Mouse (Mus musculus) midbrain, embryonic 11.5 days (tissue): ENCODE data around the gene Rtn2. TPM values are rescaled to one million over a fixed set of nuclear protein-coding genes. Genes with fewer than 3 reads are reported as not detected.

Experiments
- ATAC-seq: fragments of 200-750 bp; cut with Nextera tagmentation; 2 replicates; pipeline ENCODE4 v1.8.0; 2017; ENCODE audit warnings: moderate TSS enrichment, moderate library complexity; ENCODE audit not compliant: low FRiP score
- DNase-seq: peaks from one replicate; pipeline ENCODE4 v3.0.0; 2015; ENCODE audit warnings: low spot score; ENCODE audit errors: missing footprints
- H3K27ac ChIP-seq: fragments of 300-500 bp; sonication (generic); 2 replicates; pipeline ENCODE4 v1.5.1; 2014; ENCODE audit warnings: low read depth, low read length
- H3K27me3 ChIP-seq: fragments of 300-500 bp; sonication (generic); 2 replicates; pipeline ENCODE4 v1.6.1; 2014; ENCODE audit warnings: mild to moderate bottlenecking, low read length, moderate library complexity, mixed read lengths; ENCODE audit not compliant: control insufficient read depth, insufficient read depth
- H3K36me3 ChIP-seq: fragments of 300-500 bp; sonication (generic); 2 replicates; pipeline ENCODE4 v1.6.1; 2014; ENCODE audit warnings: mild to moderate bottlenecking, low read length, moderate library complexity, mixed read lengths; ENCODE audit not compliant: control insufficient read depth, insufficient read depth
- H3K4me1 ChIP-seq: fragments of 300-500 bp; sonication (generic); 2 replicates; pipeline ENCODE4 v1.6.1; 2014; ENCODE audit warnings: low read length; ENCODE audit not compliant: control insufficient read depth, insufficient read depth
- H3K4me2 ChIP-seq: fragments of 300-500 bp; sonication (generic); 2 replicates; pipeline ENCODE4 v1.6.1; 2014; ENCODE audit warnings: mild to moderate bottlenecking, moderate library complexity
- H3K4me3 ChIP-seq: fragments of 300-500 bp; sonication (generic); 2 replicates; pipeline ENCODE4 v1.5.1; 2014; ENCODE audit warnings: low read depth, low read length
- H3K9ac ChIP-seq: fragments of 300-500 bp; sonication (generic); 2 replicates; pipeline ENCODE4 v1.6.1; 2014; ENCODE audit warnings: low read length
- H3K9me3 ChIP-seq: fragments of 300-500 bp; sonication (generic); 2 replicates; pipeline ENCODE4 v1.6.1; 2016; ENCODE audit warnings: low read length; ENCODE audit not compliant: control insufficient read depth
- WGBS: fragments of 180-500 bp; shearing (Covaris S2); extraction: QIAGEN DNeasy Blood & Tissue Kit; methylation state at CpG from one replicate; pipeline ENCODE4 v1.1.7; 2014; 5-methylcytosine and 5-hydroxymethylcytosine counted together
- polyA plus RNA-seq: library from polyadenylated mRNA; unstranded; fragments of >200 nt; fragmentation: Nextera tagmentation; extraction: Ambion mirVana; gene quantifications from 2 replicates; pipeline ENCODE4 v1.2.1, GENCODE M21; 2014

Gene Rtn2
- polyA plus RNA-seq, 1 experiment from 2014 or later = 53.2 TPM

GRCm38 (mm10) chr7:19243858-19244257, 38.6 kb upstream of the Rtn2 start:
- Histone ChIP-seq H3K4me1 (no peaks in the 10 kb centered on the region), H3K36me3 (peaks cover 6% of the 10 kb centered on the region; the same call in 1 of the 2 replicates), H3K9me3 (no peaks in the 10 kb centered on the region), H3K4me3 (no peak overlapping the region), H3K9ac (no peak overlapping the region), H3K27ac (no peak overlapping the region), H3K4me2 (no peak overlapping the region), H3K27me3 (no peaks in the 10 kb centered on the region)
- DNase-seq (no peak), ATAC-seq (no peak)
- WGBS = 88% methylated on average over 5 of the region's 5 CpGs

GRCm38 (mm10) chr7:19245083-19245482, 37.3 kb upstream of the Rtn2 start:
- no peak for DNase-seq

GRCm38 (mm10) chr7:19246855-19247254, 35.6 kb upstream of the Rtn2 start:
- H3K36me3 ChIP-seq = peaks cover 6% of the 10 kb centered on the region; the same call in 1 of the 2 replicates
- DNase-seq = no peak
- H3K9ac ChIP-seq = no peak overlapping the region
- no peak overlapping the region for H3K4me3 ChIP-seq
- H3K27me3 ChIP-seq = no peaks in the 10 kb centered on the region
- no peak for ATAC-seq
- H3K9me3 ChIP-seq = no peaks in the 10 kb centered on the region
- WGBS = 93% methylated on average over 1 of the region's 1 CpGs
- H3K4me2 ChIP-seq = no peak overlapping the region
- no peak overlapping the region for H3K27ac ChIP-seq
- no peaks in the 10 kb centered on the region for H3K4me1 ChIP-seq

More at GRCm38 (mm10) chr7:19245083-19245482, 37.3 kb upstream of the Rtn2 start:
- no peaks in the 10 kb centered on the region for H3K27me3 ChIP-seq
- no peak for ATAC-seq
- no peak overlapping the region for H3K27ac ChIP-seq
- no peak overlapping the region for H3K4me3 ChIP-seq
- 84% methylated on average over 3 of the region's 3 CpGs for whole genome bisulfite sequencing
- H3K9me3 ChIP-seq = no peaks in the 10 kb centered on the region
- H3K4me1 ChIP-seq = no peaks in the 10 kb centered on the region
- H3K9ac ChIP-seq = no peak overlapping the region
- peaks cover 6% of the 10 kb centered on the region; the same call in 1 of the 2 replicates for H3K36me3 ChIP-seq
- no peak overlapping the region for H3K4me2 ChIP-seq

GRCm38 (mm10) chr7:19247511-19247910, 34.9 kb upstream of the Rtn2 start:
- no peak for ATAC-seq
- WGBS = 96% methylated on average over 2 of the region's 2 CpGs
- no peaks in the 10 kb centered on the region for H3K4me1 ChIP-seq
- H3K27me3 ChIP-seq = no peaks in the 10 kb centered on the region
- H3K9me3 ChIP-seq = no peaks in the 10 kb centered on the region
- no peak for DNase-seq
- no peak overlapping the region for H3K9ac ChIP-seq
- peaks cover 6% of the 10 kb centered on the region; the same call in 1 of the 2 replicates for H3K36me3 ChIP-seq
- no peak overlapping the region for H3K27ac ChIP-seq
- H3K4me2 ChIP-seq = no peak overlapping the region
- H3K4me3 ChIP-seq = no peak overlapping the region

- DNase-seq (no peak), ATAC-seq (no peak)
- H3K9ac ChIP-seq = no peak overlapping the region
- no peak overlapping the region for H3K4me2 ChIP-seq
- WGBS = 83% methylated on average over 4 of the region's 4 CpGs
- H3K36me3 ChIP-seq = no peaks in the 10 kb centered on the region; the same call in 1 of the 2 replicates
- H3K4me1 ChIP-seq = no peaks in the 10 kb centered on the region
- no peak overlapping the region for H3K4me3 ChIP-seq
- no peaks in the 10 kb centered on the region for H3K27me3 ChIP-seq
- H3K9me3 ChIP-seq = no peaks in the 10 kb centered on the region
- H3K27ac ChIP-seq = no peak overlapping the region
These were observed 30.3 kb upstream of the Rtn2 start for GRCm38 (mm10) chr7:19252078-19252477.

- H3K27ac ChIP-seq = no peak overlapping the region
These were observed 29.0 kb upstream of the Rtn2 start for GRCm38 (mm10) chr7:19253437-19253836.

GRCm38 (mm10) chr7:19255395-19255794, 27.0 kb upstream of the Rtn2 start:
- H3K9ac ChIP-seq = no peak overlapping the region
- no peaks in the 10 kb centered on the region for H3K9me3 ChIP-seq
- DNase-seq (no peak), ATAC-seq (no peak)
- no peak overlapping the region for H3K4me3 ChIP-seq
- no peaks in the 10 kb centered on the region for H3K27me3 ChIP-seq
- peaks cover 7% of the 10 kb centered on the region; the same call in 1 of the 2 replicates for H3K36me3 ChIP-seq
- 88% methylated on average over 17 of the region's 17 CpGs for WGBS
- no peak overlapping the region for H3K27ac ChIP-seq
- H3K4me2 ChIP-seq = no peak overlapping the region
- no peaks in the 10 kb centered on the region for H3K4me1 ChIP-seq

More at GRCm38 (mm10) chr7:19253437-19253836, 29.0 kb upstream of the Rtn2 start:
- Histone ChIP-seq H3K27me3 (no peaks in the 10 kb centered on the region), H3K4me3 (no peak overlapping the region), H3K4me2 (no peak overlapping the region), H3K36me3 (peaks cover 2% of the 10 kb centered on the region), H3K4me1 (no peaks in the 10 kb centered on the region), H3K9ac (no peak overlapping the region), H3K9me3 (no peaks in the 10 kb centered on the region)
- no peak for ATAC-seq
- 70% methylated on average over 5 of the region's 5 CpGs for WGBS
- DNase-seq = no peak

- Histone ChIP-seq H3K4me1 (no peaks in the 10 kb centered on the region), H3K27me3 (no peaks in the 10 kb centered on the region), H3K9me3 (no peaks in the 10 kb centered on the region), H3K4me3 (no peak overlapping the region), H3K27ac (no peak overlapping the region), H3K4me2 (no peak overlapping the region), H3K9ac (no peak overlapping the region), H3K36me3 (peaks cover 7% of the 10 kb centered on the region; the same call in 1 of the 2 replicates)
- DNase-seq = no peak
- no peak for ATAC-seq
- WGBS = 93% methylated on average over 7 of the region's 7 CpGs
These were observed 25.9 kb upstream of the Rtn2 start for GRCm38 (mm10) chr7:19256567-19256966.

- Histone ChIP-seq H3K36me3 (peaks cover 7% of the 10 kb centered on the region; the same call in 1 of the 2 replicates), H3K27ac (no peak overlapping the region), H3K9ac (no peak overlapping the region), H3K9me3 (no peaks in the 10 kb centered on the region), H3K4me1 (no peaks in the 10 kb centered on the region), H3K4me2 (no peak overlapping the region), H3K4me3 (no peak overlapping the region), H3K27me3 (no peaks in the 10 kb centered on the region)
- DNase-seq (peak; percentile 83), ATAC-seq (peak; percentile 79)
- 35% methylated on average over 11 of the region's 11 CpGs for WGBS
These were observed 24.9 kb upstream of the Rtn2 start for GRCm38 (mm10) chr7:19257390-19258022.
